Mouse (Mus musculus): Measurements from ENCODE around the gene Chrna3.

DNA sequence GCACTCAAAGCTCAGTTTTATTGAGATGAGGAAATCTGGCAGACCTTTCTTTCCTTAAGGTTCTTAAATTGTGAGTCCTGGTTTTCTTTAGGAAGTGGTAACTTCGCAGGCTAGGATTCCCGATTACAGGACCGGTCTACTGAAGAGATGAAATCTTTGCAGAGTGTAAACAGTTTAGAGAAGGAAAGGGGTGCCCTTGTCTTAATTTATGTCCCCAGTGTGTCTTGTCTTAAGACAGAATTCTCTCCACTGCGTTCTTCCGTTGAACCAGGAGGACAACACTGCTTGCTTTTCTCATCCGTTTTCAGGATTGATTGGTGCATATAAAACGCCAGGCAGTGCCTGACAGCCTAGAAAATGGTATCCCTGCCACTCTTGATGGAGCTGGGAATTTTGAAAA, 44.0 kb downstream of the Chrna3 start:
- TF ChIP-seq POLR2A (IDR thresholded peaks at IDR 0.05; ENCODE audit: borderline replicate concordance, insufficient read depth, low read length) (no peak), CTCF (IDR thresholded peaks at IDR 0.05; ENCODE audit: borderline replicate concordance, insufficient read depth, low read depth, low read length) (no peak)

Data from cerebellum, adult 2 months (tissue).